Mouse (Mus musculus) heart, adult 2 months (tissue): ENCODE results near the gene Frmd8. TPM values are rescaled to one million over a fixed set of nuclear protein-coding genes. Genes with fewer than 3 reads are reported as not detected.

Experiments
- DNase-seq, 2 experiments: peaks; one replicate each; pipeline ENCODE4 v3.0.0; 2021
- H3K27ac ChIP-seq: fragments of 200-600 bp; 2 replicates; pipeline ENCODE4 v1.8.1; 2022
- H3K27me3 ChIP-seq: fragments of 200-500 bp; 2 replicates; pipeline ENCODE4 v1.6.1; 2012; ENCODE audit warnings: mild to moderate bottlenecking, low read length, inconsistent platforms, mixed read lengths; ENCODE audit not compliant: control insufficient read depth, insufficient read depth
- H3K36me3 ChIP-seq: fragments of 200-500 bp; 2 replicates; pipeline ENCODE4 v1.6.1; 2012; ENCODE audit warnings: low read length, inconsistent platforms; ENCODE audit not compliant: control insufficient read depth, insufficient read depth
- H3K4me1 ChIP-seq: fragments of 200-500 bp; 2 replicates; pipeline ENCODE4 v1.6.1; 2011; ENCODE audit warnings: low read length; ENCODE audit not compliant: control insufficient read depth, insufficient read depth
- H3K4me3 ChIP-seq: fragments of 200-600 bp; 2 replicates; pipeline ENCODE4 v1.8.1; 2022
- H3K79me2 ChIP-seq: fragments of 200-500 bp; replicated peaks from 2 replicates; pipeline ENCODE4 v1.6.1; 2012; ENCODE audit warnings: mild to moderate bottlenecking, inconsistent platforms, low read length, moderate library complexity, mixed read lengths; ENCODE audit not compliant: control insufficient read depth, insufficient read depth
- H3K9ac ChIP-seq: fragments of 200-500 bp; 2 replicates; pipeline ENCODE4 v1.6.1; 2012; ENCODE audit warnings: low read depth, mild to moderate bottlenecking, control low read depth, inconsistent platforms, low read length, mixed read lengths
- CTCF ChIP-seq: fragments of 200-600 bp; IDR thresholded peaks from 2 replicates; pipeline ENCODE4 v1.8.1; 2022; ENCODE audit warnings: antibody characterized with exemption, mild to moderate bottlenecking, moderate library complexity
- EP300 ChIP-seq: fragments of 200-500 bp; IDR thresholded peaks from 2 replicates; pipeline ENCODE4 v1.6.1; 2011; ENCODE audit warnings: low read depth, low read length, control low read depth; ENCODE audit not compliant: insufficient read depth
- POLR2A ChIP-seq: fragments of 200-500 bp; IDR thresholded peaks from 2 replicates; pipeline ENCODE4 v1.6.1; 2011; ENCODE audit warnings: mild to moderate bottlenecking, low read depth, low read length, control low read depth; ENCODE audit not compliant: insufficient read depth
- WGBS: fragments of 180-500 bp; shearing (Covaris S2); methylation state at CpG from one replicate; pipeline ENCODE4 v1.1.7; 2018; 5-methylcytosine and 5-hydroxymethylcytosine counted together
- intact Hi-C: fragments of 180-260 bp; cut with DNase I; formaldehyde crosslinking; loops from one replicate; pipeline ENCODE4 v1.15.1; 2025
- polyA plus RNA-seq: library from polyadenylated mRNA; depleted of rRNA; stranded (reverse); fragments of >200 nt; gene quantifications from 2 replicates; pipeline ENCODE4 v1.2.3, GENCODE M21; 2012
- total RNA-seq, 2 experiments: library from RNA; stranded (reverse); gene quantifications; 2 replicates each; pipeline ENCODE4 v1.2.3; 2021

Frmd8 gene
- total and polyA plus RNA-seq, 3 experiments: 7.0 to 8.4 (median 7.7) TPM

DNA sequence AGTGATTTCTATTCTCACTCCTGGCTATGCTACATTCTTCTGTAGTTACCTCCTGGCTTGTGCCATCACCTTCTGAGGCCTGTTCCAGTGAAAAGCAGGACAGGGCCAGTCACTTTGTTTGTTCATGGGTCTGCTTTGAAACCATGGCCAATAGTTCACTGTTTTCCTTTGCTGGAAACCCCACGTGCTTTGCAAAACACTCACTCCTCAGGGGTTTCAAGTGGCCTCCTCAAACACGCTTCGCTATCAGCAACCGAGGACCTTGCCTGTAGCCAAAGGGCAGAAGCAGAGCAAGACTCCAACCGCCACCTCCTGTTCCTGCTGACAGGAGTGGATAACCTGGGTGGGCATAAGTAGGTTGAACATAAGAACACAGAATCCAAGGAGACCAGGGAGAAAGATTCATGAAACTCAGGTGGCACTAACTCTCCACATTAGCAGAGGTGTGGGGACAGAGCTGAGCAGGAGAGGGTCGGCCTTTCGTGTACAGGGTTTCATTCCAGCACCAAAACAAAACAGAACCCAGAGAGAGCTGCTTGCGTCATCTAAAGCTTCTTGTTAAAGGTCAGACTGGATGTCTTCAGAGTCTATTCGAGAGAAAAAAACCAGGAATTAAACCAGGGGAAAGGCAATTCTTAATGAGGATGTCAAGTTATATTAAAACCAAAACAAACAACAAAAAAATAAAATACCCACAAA lies 47.5 kb downstream of the Frmd8 start:
- H3K4me1 ChIP-seq: peaks cover 35% of the 10 kb centered on the region
- DNase-seq: no peak
- no peaks in the 10 kb centered on the region for H3K79me2 ChIP-seq
- peak overlapping the region; percentile 21 for H3K9ac ChIP-seq
- H3K27me3 ChIP-seq: no peaks in the 10 kb centered on the region
- intact Hi-C loops: no loop called here
- TF ChIP-seq CTCF (no peak), POLR2A (0 out of 2 replicates have a peak, but pooled peaks have one; percentile 42), EP300 (0 out of 2 replicates have a peak, but pooled peaks have one; percentile 59)
- peak overlapping the region; percentile 72 for H3K27ac ChIP-seq
- H3K4me3 ChIP-seq: no peak overlapping the region
- H3K36me3 ChIP-seq: peaks cover 60% of the 10 kb centered on the region
- 42% methylated on average over 9 of the region's 9 CpGs for WGBS

GRCm38 (mm10) chr19:5827044-5827443 lies 48.0 kb downstream of the Frmd8 start:
- Histone ChIP-seq H3K4me1 (peaks cover 35% of the 10 kb centered on the region), H3K27me3 (no peaks in the 10 kb centered on the region), H3K27ac (peak overlapping the region; percentile 72), H3K4me3 (no peak overlapping the region), H3K36me3 (peaks cover 57% of the 10 kb centered on the region), H3K9ac (peak overlapping the region; percentile 21), H3K79me2 (no peaks in the 10 kb centered on the region)
- DNase-seq: no peak
- 72% methylated on average over 6 of the region's 6 CpGs for WGBS
- TF ChIP-seq EP300: no peak
- TF ChIP-seq CTCF: no peak
- TF ChIP-seq POLR2A: no peak; the same call in 1 of the 2 replicates
- intact Hi-C loops: no loop called here

- no peaks in the 10 kb centered on the region for H3K79me2 ChIP-seq
- TF ChIP-seq EP300 (no peak), POLR2A (no peak; the same call in 1 of the 2 replicates), CTCF (no peak)
These were observed 48.4 kb downstream of the Frmd8 start for GRCm38 (mm10) chr19:5826731-5827002.

DNA sequence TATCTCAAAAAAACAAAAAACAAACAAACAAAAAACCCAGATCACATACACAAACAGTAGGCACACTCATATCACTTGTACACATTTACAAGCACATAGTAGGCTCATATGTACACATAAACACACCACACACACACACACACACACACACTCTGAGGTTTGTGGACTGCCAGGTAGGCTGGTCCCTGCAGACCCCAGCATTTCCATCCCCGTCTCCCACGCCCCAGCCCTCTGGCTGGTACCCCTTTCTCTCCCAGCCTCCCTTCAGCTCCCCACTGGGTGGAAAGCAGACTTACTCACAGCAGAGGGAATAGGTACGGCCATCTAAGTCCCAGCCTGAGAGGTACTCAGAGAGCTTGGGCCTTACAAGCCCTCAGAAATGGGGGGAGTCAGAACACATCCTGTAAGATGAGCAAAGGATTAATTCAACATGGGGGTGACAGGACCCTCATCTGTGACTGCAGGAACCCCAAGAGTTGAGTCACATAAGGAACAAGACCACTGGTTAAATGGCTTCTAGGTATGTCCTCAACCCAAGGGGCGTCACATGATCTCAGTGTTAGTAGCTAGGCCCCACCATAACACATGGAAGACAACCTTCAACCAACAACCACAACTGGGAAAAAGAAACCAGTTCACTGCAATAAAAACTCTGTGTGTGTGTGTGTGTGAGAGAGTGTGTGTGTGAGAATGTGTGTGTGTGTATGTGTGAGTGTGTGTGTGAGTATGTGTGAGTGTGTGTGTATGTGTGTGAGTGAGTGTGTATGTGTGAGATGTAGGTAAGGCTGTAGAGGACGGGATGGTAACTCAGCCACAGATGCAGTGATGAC lies 49.0 kb downstream of the Frmd8 start:
- no peaks in the 10 kb centered on the region for H3K27me3 ChIP-seq
- peaks cover 51% of the 10 kb centered on the region for H3K36me3 ChIP-seq
- H3K4me3 ChIP-seq: no peak overlapping the region
- DNase-seq: no peak
- H3K9ac ChIP-seq: peak overlapping the region; percentile 11
- peak overlapping the region; percentile 92 for H3K27ac ChIP-seq
- peaks cover 29% of the 10 kb centered on the region for H3K4me1 ChIP-seq
- 76% methylated on average over 5 of the region's 5 CpGs for WGBS
- H3K79me2 ChIP-seq: no peaks in the 10 kb centered on the region
- intact Hi-C loops: loop anchor here (2.0 kb wide), 1 partner anchor 13 kb away; no protein-coding TSS in a partner anchor
- TF ChIP-seq POLR2A (peak; percentile 9; the same call in 1 of the 2 replicates), CTCF (no peak)

More at GRCm38 (mm10) chr19:5826731-5827002, 48.4 kb downstream of the Frmd8 start:
- no peak overlapping the region for H3K4me3 ChIP-seq
- peaks cover 53% of the 10 kb centered on the region for H3K36me3 ChIP-seq
- H3K9ac ChIP-seq: no peak overlapping the region
- WGBS: 50% methylated on average over 4 of the region's 4 CpGs
- peak overlapping the region; percentile 72 for H3K27ac ChIP-seq
- intact Hi-C loops: no loop called here
- no peak for DNase-seq
- H3K4me1 ChIP-seq: peaks cover 33% of the 10 kb centered on the region
- no peaks in the 10 kb centered on the region for H3K27me3 ChIP-seq

DNA sequence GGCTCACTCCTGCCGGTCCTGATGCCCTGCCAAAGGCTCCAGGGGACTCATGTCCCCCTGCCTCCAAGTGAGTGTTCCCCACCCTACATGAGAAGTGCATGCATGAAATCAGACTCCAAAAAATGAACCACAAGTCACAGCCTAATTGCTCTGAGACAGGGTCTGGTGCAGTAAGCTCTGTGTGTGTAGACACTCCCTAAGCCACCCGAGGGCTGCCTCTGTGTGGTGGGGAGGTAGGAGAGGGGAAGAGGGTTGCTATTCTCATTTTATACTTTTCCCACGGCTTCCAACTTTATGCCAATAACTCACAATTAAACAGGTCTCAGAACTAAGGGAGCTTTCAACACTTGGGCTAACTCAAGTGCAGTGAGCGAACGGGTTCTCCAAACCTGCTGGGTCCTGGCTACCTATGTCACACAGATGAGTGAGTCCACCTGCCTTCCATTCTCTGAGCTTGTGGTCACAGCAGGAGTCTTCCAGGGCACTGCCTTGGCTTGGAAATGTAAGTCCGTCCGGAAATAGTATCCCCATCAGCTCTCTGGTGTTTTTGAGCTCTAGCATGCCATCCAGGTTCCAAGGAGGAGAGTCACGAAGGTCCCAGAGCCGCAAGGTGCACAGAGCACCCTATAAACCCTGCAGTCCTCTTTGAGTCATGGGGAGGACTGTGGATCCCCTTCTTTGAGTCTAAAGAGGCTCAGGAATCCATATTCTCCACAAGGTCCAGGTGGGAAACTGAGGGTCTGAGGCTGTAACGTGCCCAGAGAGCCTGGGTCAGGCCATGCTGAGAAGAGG lies 50.1 kb downstream of the Frmd8 start:
- H3K4me1 ChIP-seq: peaks cover 27% of the 10 kb centered on the region
- peak overlapping the region; percentile 39 for H3K9ac ChIP-seq
- TF ChIP-seq EP300 (no peak), POLR2A (peak; percentile 4; the same call in 1 of the 2 replicates), CTCF (no peak)
- H3K27me3 ChIP-seq: no peaks in the 10 kb centered on the region
- peak overlapping the region; percentile 92 for H3K27ac ChIP-seq
- no peak for DNase-seq
- H3K36me3 ChIP-seq: peaks cover 47% of the 10 kb centered on the region
- intact Hi-C loops: loop anchor here (2.0 kb wide), 1 partner anchor 14 kb away; no protein-coding TSS in a partner anchor
- H3K79me2 ChIP-seq: no peaks in the 10 kb centered on the region
- no peak overlapping the region for H3K4me3 ChIP-seq
- 54% methylated on average over 10 of the region's 10 CpGs for WGBS
